Mouse (Mus musculus): ENCODE measurements around the gene Mien1.

Mien1 gene

GRCm38 (mm10) chr11:98388282-98388681 lies 50.5 kb downstream of the Mien1 start:
- no peak for DNase-seq (ENCODE audit: low read depth, low spot score)

Data from forelimb bud, embryonic 11.5 days (tissue).